Mouse (Mus musculus): Measurements from ENCODE around the gene Dennd5a. TPM values are rescaled to one million over a fixed set of nuclear protein-coding genes. Genes with fewer than 3 reads are reported as not detected.
A peak's percentile ranks its signal among the peaks of the same experiment; 100 is the strongest.

Dennd5a gene
- 30.9 and 31.3 TPM in 2 replicates for polyA plus RNA-seq (2015; fragmentation: Nextera tagmentation; extraction: Ambion mirVana)

- H3K36me3 ChIP-seq (ENCODE audit: insufficient read depth, low read length) = no peaks in the 10 kb centered on the region
- H3K4me3 ChIP-seq (ENCODE audit: low read length) = peak within 1 kb of the TSS; percentile 82
- peak; percentile 95 for ATAC-seq (ENCODE audit: low FRiP score, low TSS enrichment)
- H3K27ac ChIP-seq (ENCODE audit: low read length) = peak within 1 kb of the TSS; percentile 92
- under 1% methylated on average over 76 of the region's 107 CpGs for WGBS
- peak within 1 kb of the TSS; percentile 85 for H3K4me2 ChIP-seq (replicated peaks; ENCODE audit: low read depth, low read length)
- peaks cover 30% of the 10 kb centered on the region for H3K4me1 ChIP-seq (ENCODE audit: insufficient read depth, low read length)
- peak within 1 kb of the TSS; percentile 94 for H3K9ac ChIP-seq (replicated peaks; ENCODE audit: low read length)
- H3K9me3 ChIP-seq (ENCODE audit: low read length) = no peaks in the 10 kb centered on the region
- no peaks in the 10 kb centered on the region for H3K27me3 ChIP-seq (ENCODE audit: insufficient read depth, low read length)
Observed at GRCm38 (mm10) chr7:109959716-109960612, at the start of gene Dennd5a. Gene Dennd5a, minus strand, starts transcription at chr7:109960470.

- Histone ChIP-seq H3K4me1 (ENCODE audit: insufficient read depth, low read length) (no peaks in the 10 kb centered on the region), H3K27me3 (ENCODE audit: insufficient read depth, low read length) (no peaks in the 10 kb centered on the region), H3K4me2 (replicated peaks; ENCODE audit: low read depth, low read length) (no peak overlapping the region), H3K36me3 (ENCODE audit: insufficient read depth, low read length) (no peaks in the 10 kb centered on the region), H3K9me3 (ENCODE audit: low read length) (no peaks in the 10 kb centered on the region), H3K4me3 (ENCODE audit: low read length) (no peak overlapping the region), H3K9ac (replicated peaks; ENCODE audit: low read length) (no peak overlapping the region), H3K27ac (ENCODE audit: low read length) (no peak overlapping the region)
- 70% methylated on average over 6 of the region's 6 CpGs for WGBS
- no peak for ATAC-seq (ENCODE audit: low FRiP score, low TSS enrichment)
Observed at GRCm38 (mm10) chr7:110009084-110009483, 48.8 kb upstream of the Dennd5a start.

DNA sequence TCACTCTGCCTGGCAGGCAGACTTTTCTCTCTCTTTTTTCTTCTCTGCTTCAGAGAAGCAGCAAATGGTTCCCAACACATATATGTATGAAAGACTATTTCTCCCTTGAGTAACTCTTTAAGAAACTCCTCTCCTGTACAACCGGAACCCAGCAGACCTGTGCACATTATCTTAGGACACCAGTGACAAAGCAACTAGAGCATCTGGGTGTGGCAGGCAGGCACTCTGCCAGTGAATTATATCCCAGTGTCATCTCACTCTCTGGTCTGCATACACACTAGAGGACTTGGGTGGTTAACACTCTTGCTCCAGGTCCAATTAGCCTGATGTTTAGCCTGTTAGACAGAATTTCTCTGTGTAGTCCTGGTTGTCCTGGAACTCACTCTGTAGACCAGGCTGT lies 48.2 kb upstream of the Dennd5a start:
- H3K27me3 ChIP-seq (ENCODE audit: insufficient read depth, low read length) = no peaks in the 10 kb centered on the region
- no peaks in the 10 kb centered on the region for H3K9me3 ChIP-seq (ENCODE audit: low read length)
- WGBS = 92% methylated on average over 1 of the region's 1 CpGs
- H3K4me2 ChIP-seq (replicated peaks; ENCODE audit: low read depth, low read length) = no peak overlapping the region
- no peaks in the 10 kb centered on the region for H3K4me1 ChIP-seq (ENCODE audit: insufficient read depth, low read length)
- H3K4me3 ChIP-seq (ENCODE audit: low read length) = no peak overlapping the region
- no peak overlapping the region for H3K27ac ChIP-seq (ENCODE audit: low read length)
- no peak overlapping the region for H3K9ac ChIP-seq (replicated peaks; ENCODE audit: low read length)
- no peak for ATAC-seq (ENCODE audit: low FRiP score, low TSS enrichment)
- no peaks in the 10 kb centered on the region for H3K36me3 ChIP-seq (ENCODE audit: insufficient read depth, low read length)

- H3K4me2 ChIP-seq (replicated peaks; ENCODE audit: low read depth, low read length) = no peak overlapping the region
- no peaks in the 10 kb centered on the region for H3K36me3 ChIP-seq (ENCODE audit: insufficient read depth, low read length)
- no peak for ATAC-seq (ENCODE audit: low FRiP score, low TSS enrichment)
- no peak overlapping the region for H3K4me3 ChIP-seq (ENCODE audit: low read length)
- no peaks in the 10 kb centered on the region for H3K9me3 ChIP-seq (ENCODE audit: low read length)
- WGBS = 74% methylated on average over 5 of the region's 5 CpGs
- H3K27me3 ChIP-seq (ENCODE audit: insufficient read depth, low read length) = no peaks in the 10 kb centered on the region
- no peak overlapping the region for H3K9ac ChIP-seq (replicated peaks; ENCODE audit: low read length)
- H3K27ac ChIP-seq (ENCODE audit: low read length) = no peak overlapping the region
- H3K4me1 ChIP-seq (ENCODE audit: insufficient read depth, low read length) = peaks cover 5% of the 10 kb centered on the region
Observed at GRCm38 (mm10) chr7:110006471-110007195, 46.4 kb upstream of the Dennd5a start.

- H3K27me3 ChIP-seq (ENCODE audit: insufficient read depth, low read length) = no peaks in the 10 kb centered on the region
- no peaks in the 10 kb centered on the region for H3K36me3 ChIP-seq (ENCODE audit: insufficient read depth, low read length)
- H3K4me1 ChIP-seq (ENCODE audit: insufficient read depth, low read length) = peaks cover 5% of the 10 kb centered on the region
- no peak overlapping the region for H3K4me2 ChIP-seq (replicated peaks; ENCODE audit: low read depth, low read length)
- ATAC-seq (ENCODE audit: low FRiP score, low TSS enrichment) = no peak
- no peak overlapping the region for H3K9ac ChIP-seq (replicated peaks; ENCODE audit: low read length)
- H3K9me3 ChIP-seq (ENCODE audit: low read length) = no peaks in the 10 kb centered on the region
- no peak overlapping the region for H3K4me3 ChIP-seq (ENCODE audit: low read length)
- no peak overlapping the region for H3K27ac ChIP-seq (ENCODE audit: low read length)
Observed at GRCm38 (mm10) chr7:110005976-110006375, 45.7 kb upstream of the Dennd5a start.

DNA sequence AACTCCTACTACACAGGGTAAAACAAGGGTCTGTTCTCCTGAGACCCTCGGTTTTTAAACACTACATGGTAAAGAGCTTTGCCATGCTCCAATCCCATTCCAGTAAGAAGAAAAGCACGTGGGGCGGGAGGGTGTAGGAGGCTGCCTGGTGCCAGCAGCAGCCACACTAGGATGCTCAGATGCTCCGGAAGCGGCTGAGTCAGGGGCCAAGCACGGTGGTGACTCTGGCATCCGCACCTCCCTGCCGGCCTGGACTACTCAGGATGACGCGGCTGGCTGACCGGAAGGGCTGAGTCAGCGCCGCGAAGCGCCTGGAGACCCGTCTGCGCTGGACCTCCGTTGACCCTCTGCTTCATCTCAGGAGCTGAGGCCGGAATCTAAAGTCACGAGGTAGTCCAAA lies 42.7 kb upstream of the Dennd5a start:
- peak overlapping the region; percentile 45; the same call in 1 of the 2 replicates for H3K9ac ChIP-seq (replicated peaks; ENCODE audit: low read length)
- H3K4me2 ChIP-seq (replicated peaks; ENCODE audit: low read depth, low read length) = peak overlapping the region; percentile 49
- ATAC-seq (ENCODE audit: low FRiP score, low TSS enrichment) = peak; percentile 95
- H3K36me3 ChIP-seq (ENCODE audit: insufficient read depth, low read length) = no peaks in the 10 kb centered on the region
- H3K4me3 ChIP-seq (ENCODE audit: low read length) = peak overlapping the region; percentile 21
- WGBS = 8% methylated on average over 20 of the region's 20 CpGs
- H3K27me3 ChIP-seq (ENCODE audit: insufficient read depth, low read length) = no peaks in the 10 kb centered on the region
- H3K9me3 ChIP-seq (ENCODE audit: low read length) = no peaks in the 10 kb centered on the region
- H3K27ac ChIP-seq (ENCODE audit: low read length) = no peak overlapping the region
- H3K4me1 ChIP-seq (ENCODE audit: insufficient read depth, low read length) = peaks cover 5% of the 10 kb centered on the region

- Histone ChIP-seq H3K4me2 (replicated peaks; ENCODE audit: low read depth, low read length) (no peak overlapping the region), H3K27me3 (ENCODE audit: insufficient read depth, low read length) (no peaks in the 10 kb centered on the region), H3K27ac (ENCODE audit: low read length) (no peak overlapping the region), H3K4me3 (ENCODE audit: low read length) (no peak overlapping the region), H3K9ac (replicated peaks; ENCODE audit: low read length) (no peak overlapping the region), H3K36me3 (ENCODE audit: insufficient read depth, low read length) (no peaks in the 10 kb centered on the region), H3K9me3 (ENCODE audit: low read length) (no peaks in the 10 kb centered on the region), H3K4me1 (ENCODE audit: insufficient read depth, low read length) (peaks cover 5% of the 10 kb centered on the region)
- no peak for ATAC-seq (ENCODE audit: low FRiP score, low TSS enrichment)
Observed at GRCm38 (mm10) chr7:110002092-110002491, 41.8 kb upstream of the Dennd5a start.

DNA sequence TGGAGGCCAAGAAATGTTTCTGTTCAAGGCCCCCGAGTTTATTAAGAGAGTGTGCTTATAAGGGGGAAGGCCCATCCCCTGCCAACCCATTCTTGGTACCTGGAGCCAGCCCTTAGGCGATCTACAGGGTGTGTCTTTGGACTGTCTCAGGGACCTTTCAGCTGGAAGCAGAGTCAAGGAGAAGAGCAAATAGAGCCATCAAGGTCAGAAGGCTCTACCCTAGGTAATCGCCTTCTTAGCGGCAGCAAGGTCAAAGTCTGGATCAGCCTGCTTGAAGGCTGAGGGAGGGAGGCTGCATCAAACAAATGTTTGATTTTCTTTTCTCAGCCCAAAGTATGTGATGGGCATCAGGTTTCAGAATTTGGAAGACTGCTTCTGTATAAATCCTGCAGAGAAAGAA lies 38.1 kb upstream of the Dennd5a start:
- no peak overlapping the region for H3K4me2 ChIP-seq (replicated peaks; ENCODE audit: low read depth, low read length)
- H3K27me3 ChIP-seq (ENCODE audit: insufficient read depth, low read length) = no peaks in the 10 kb centered on the region
- no peak overlapping the region for H3K9ac ChIP-seq (replicated peaks; ENCODE audit: low read length)
- ATAC-seq (ENCODE audit: low FRiP score, low TSS enrichment) = no peak
- no peaks in the 10 kb centered on the region for H3K9me3 ChIP-seq (ENCODE audit: low read length)
- WGBS = 89% methylated on average over 4 of the region's 4 CpGs
- H3K4me1 ChIP-seq (ENCODE audit: insufficient read depth, low read length) = peaks cover 5% of the 10 kb centered on the region
- no peaks in the 10 kb centered on the region for H3K36me3 ChIP-seq (ENCODE audit: insufficient read depth, low read length)
- H3K27ac ChIP-seq (ENCODE audit: low read length) = no peak overlapping the region
- no peak overlapping the region for H3K4me3 ChIP-seq (ENCODE audit: low read length)

- ATAC-seq (ENCODE audit: low FRiP score, low TSS enrichment) = peak; percentile 67; the same call in 1 of the 2 replicates
- Histone ChIP-seq H3K27ac (ENCODE audit: low read length) (0 out of 2 replicates have a peak overlapping the region, but pooled peaks have one; percentile 21), H3K27me3 (ENCODE audit: insufficient read depth, low read length) (no peaks in the 10 kb centered on the region), H3K9ac (replicated peaks; ENCODE audit: low read length) (no peak overlapping the region), H3K4me1 (ENCODE audit: insufficient read depth, low read length) (no peaks in the 10 kb centered on the region), H3K4me3 (ENCODE audit: low read length) (no peak overlapping the region), H3K36me3 (ENCODE audit: insufficient read depth, low read length) (no peaks in the 10 kb centered on the region), H3K9me3 (ENCODE audit: low read length) (no peaks in the 10 kb centered on the region), H3K4me2 (replicated peaks; ENCODE audit: low read depth, low read length) (no peak overlapping the region)
- 62% methylated on average over 2 of the region's 2 CpGs for WGBS
Observed at GRCm38 (mm10) chr7:109993157-109993959, 33.1 kb upstream of the Dennd5a start.

Data from kidney, embryonic 16.5 days (tissue).